Mouse (Mus musculus) brain, embryonic 18.5 days (tissue): ENCODE measurements around the gene Evi2b.

Source experiments
- DNase-seq: peaks from one replicate; pipeline ENCODE4 v3.0.0-alpha.2; 2012; ENCODE audit warnings: low read depth, low spot score

Gene Evi2b

GRCm38 (mm10) chr11:79522944-79523343 is 618 bp downstream of the Evi2b start:
- no peak for DNase-seq

- DNase-seq, result no peak
These were observed 1.6 kb downstream of the Evi2b start for GRCm38 (mm10) chr11:79521930-79522329.

GRCm38 (mm10) chr11:79520772-79521171 is 2.8 kb downstream of the Evi2b start:
- no peak for DNase-seq

GRCm38 (mm10) chr11:79519878-79520291 is 3.7 kb downstream of the Evi2b start:
- DNase-seq, result no peak

GRCm38 (mm10) chr11:79519299-79519698 is 4.3 kb downstream of the Evi2b start:
- no peak for DNase-seq

- no peak for DNase-seq
These were observed 7.8 kb downstream of the Evi2b start for GRCm38 (mm10) chr11:79515798-79516197.

GRCm38 (mm10) chr11:79515331-79515730 is 8.2 kb downstream of the Evi2b start:
- no peak for DNase-seq

GRCm38 (mm10) chr11:79511970-79512369 is 11.6 kb downstream of the Evi2b start:
- no peak for DNase-seq

GRCm38 (mm10) chr11:79504506-79504905 is 19.1 kb downstream of the Evi2b start:
- no peak for DNase-seq

GRCm38 (mm10) chr11:79503845-79504244 is 19.7 kb downstream of the Evi2b start, which contains the start of gene Omg:
Gene Omg, minus strand, starts transcription at chr11:79504084.
- no peak for DNase-seq

- DNase-seq, result no peak
These were observed 20.6 kb downstream of the Evi2b start for GRCm38 (mm10) chr11:79502917-79503316.

- DNase-seq, result no peak
These were observed 28.4 kb downstream of the Evi2b start for GRCm38 (mm10) chr11:79494976-79495800.

GRCm38 (mm10) chr11:79484721-79485120 is 38.8 kb downstream of the Evi2b start:
- no peak for DNase-seq

- no peak for DNase-seq
These were observed 39.6 kb downstream of the Evi2b start for GRCm38 (mm10) chr11:79483876-79484528.

GRCm38 (mm10) chr11:79483392-79483791 is 40.2 kb downstream of the Evi2b start:
- no peak for DNase-seq

GRCm38 (mm10) chr11:79468097-79468496 is 55.5 kb downstream of the Evi2b start:
- DNase-seq, result no peak
